Mouse (Mus musculus) monocyte, adult 2 months (primary cell): Measurements from ENCODE around the gene Bid.
"Not testable (repeated sequence)": the region's sequence is repeated elsewhere in the genome, so short reads cannot be mapped to it uniquely, and the experiment has no call there.

ENCODE experiments used
- DNase-seq, 2 experiments: peaks; one replicate each; pipeline ENCODE4 v3.0.0; 2022; ENCODE audit warnings: low spot score in 2 of 2, low read depth in 1 of 2

The Bid gene

GRCm38 (mm10) chr6:120937104-120937617 is 20.5 kb upstream of the Bid start:
- DNase-seq: no peak

- DNase-seq: no peak
These were observed 17.5 kb upstream of the Bid start for GRCm38 (mm10) chr6:120934176-120934575.

- DNase-seq: no peak
These were observed 17.0 kb upstream of the Bid start for GRCm38 (mm10) chr6:120933670-120934069.

- DNase-seq: no peak
These were observed 15.9 kb upstream of the Bid start for GRCm38 (mm10) chr6:120932597-120932996.

- no peak for DNase-seq
These were observed 14.0 kb upstream of the Bid start for GRCm38 (mm10) chr6:120930450-120931306.

GRCm38 (mm10) chr6:120929421-120929820 is 12.8 kb upstream of the Bid start:
- no peak for DNase-seq

- no peak for DNase-seq
These were observed 11.1 kb upstream of the Bid start for GRCm38 (mm10) chr6:120927765-120928164.

- DNase-seq: no peak
These were observed 10.2 kb upstream of the Bid start for GRCm38 (mm10) chr6:120926880-120927279.

GRCm38 (mm10) chr6:120924791-120925321 is 8.2 kb upstream of the Bid start:
- not testable (repeated sequence) for DNase-seq

GRCm38 (mm10) chr6:120917975-120918374 is 1.3 kb upstream of the Bid start:
- DNase-seq: no peak

GRCm38 (mm10) chr6:120916972-120917881 is 574 bp upstream of the Bid start:
- not testable (repeated sequence) for DNase-seq

GRCm38 (mm10) chr6:120915649-120915975 is 1.0 kb downstream of the Bid start:
- DNase-seq: no peak

- DNase-seq: peak; percentile 75 to 77
These were observed 1.6 kb downstream of the Bid start for GRCm38 (mm10) chr6:120914911-120915648.

- no peak for DNase-seq
These were observed 2.1 kb downstream of the Bid start for GRCm38 (mm10) chr6:120914533-120914910.

GRCm38 (mm10) chr6:120913783-120914182 is 2.9 kb downstream of the Bid start:
- DNase-seq: no peak

GRCm38 (mm10) chr6:120912931-120913330 is 3.7 kb downstream of the Bid start:
- DNase-seq: no peak

- DNase-seq: no peak
These were observed 5.2 kb downstream of the Bid start for GRCm38 (mm10) chr6:120911213-120912007.

- DNase-seq: no peak
These were observed 7.2 kb downstream of the Bid start for GRCm38 (mm10) chr6:120909501-120909900.

- peak in 1 of 2 experiments; percentile 25 for DNase-seq
These were observed 8.6 kb downstream of the Bid start for GRCm38 (mm10) chr6:120907876-120908597.
